Mouse (Mus musculus): ENCODE results near the gene Crlf1. TPM values are rescaled to one million over a fixed set of nuclear protein-coding genes. Genes with fewer than 3 reads are reported as not detected.
"Not testable (repeated sequence)": the region's sequence is repeated elsewhere in the genome, so short reads cannot be mapped to it uniquely, and the experiment has no call there.

Gene Crlf1
- total RNA-seq, 2 experiments from 2014 or later: 0.39 to 0.62 TPM

DNA sequence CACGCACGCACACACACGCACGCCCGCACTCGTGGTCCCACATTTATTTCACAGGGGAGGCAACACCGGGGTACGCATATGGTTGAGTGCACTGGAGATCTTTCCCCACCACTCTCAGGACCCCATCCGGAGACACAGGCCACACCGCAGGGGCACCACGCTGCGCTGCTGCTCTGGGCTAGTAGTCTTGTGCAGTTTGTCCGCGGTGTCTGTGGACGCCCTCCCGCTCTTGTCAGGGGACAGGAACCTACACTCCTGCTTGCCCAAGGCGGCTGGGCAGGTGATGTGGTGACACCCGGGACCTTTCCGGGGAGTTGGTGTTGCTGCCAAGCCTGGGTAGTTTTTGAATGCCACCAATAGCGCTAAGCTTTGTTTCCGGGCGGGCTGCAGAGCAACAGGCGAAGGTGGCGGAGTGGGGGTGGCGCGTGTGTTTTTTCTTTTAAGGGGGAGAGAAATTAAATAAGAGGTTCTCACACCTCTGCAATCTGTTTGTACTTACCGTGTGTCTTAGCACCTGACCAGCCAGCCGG is 1.5 kb downstream of the Crlf1 start:
- no peak for DNase-seq
- intact Hi-C loops (cut with DNase I): no loop called here

DNA sequence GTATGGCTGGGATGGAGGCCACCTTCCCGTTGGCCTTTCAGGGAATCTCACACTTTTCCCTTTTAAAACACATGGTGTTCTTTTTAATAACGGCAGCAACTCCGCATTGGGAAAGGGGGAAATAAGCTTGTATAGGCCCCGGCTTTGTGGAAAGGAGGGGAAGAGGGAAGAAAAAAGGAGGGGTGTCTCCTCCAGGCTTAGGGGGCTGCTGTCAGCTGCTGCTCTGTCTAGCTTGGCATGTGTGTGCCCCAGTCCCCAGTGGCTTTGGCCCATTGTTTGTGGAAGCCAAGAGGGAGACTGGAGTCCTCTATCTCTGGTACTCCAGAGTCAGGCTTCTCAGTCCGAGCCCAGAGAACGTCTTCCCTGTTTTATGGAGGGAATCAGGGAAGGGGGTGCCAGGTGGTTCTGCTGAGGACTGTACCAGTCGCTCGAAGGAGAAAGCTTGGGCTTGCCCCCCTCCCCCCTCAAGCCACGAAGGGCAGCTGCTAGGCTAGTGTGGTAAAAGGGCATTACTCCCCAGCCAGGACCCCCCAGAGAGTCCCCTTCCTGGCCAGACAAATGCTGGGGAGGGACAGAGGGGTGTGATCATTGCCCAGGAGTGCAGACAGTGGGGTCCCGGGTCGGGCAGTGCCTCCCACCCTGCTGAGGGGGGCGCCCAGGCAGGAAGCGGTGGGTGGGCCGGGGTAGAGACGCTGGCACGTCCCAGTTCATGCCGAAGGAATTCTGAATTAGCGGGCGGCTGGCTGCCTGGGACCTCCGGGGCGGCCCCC is 2.2 kb downstream of the Crlf1 start:
- intact Hi-C loops (cut with DNase I): no loop called here
- DNase-seq: no peak

DNA sequence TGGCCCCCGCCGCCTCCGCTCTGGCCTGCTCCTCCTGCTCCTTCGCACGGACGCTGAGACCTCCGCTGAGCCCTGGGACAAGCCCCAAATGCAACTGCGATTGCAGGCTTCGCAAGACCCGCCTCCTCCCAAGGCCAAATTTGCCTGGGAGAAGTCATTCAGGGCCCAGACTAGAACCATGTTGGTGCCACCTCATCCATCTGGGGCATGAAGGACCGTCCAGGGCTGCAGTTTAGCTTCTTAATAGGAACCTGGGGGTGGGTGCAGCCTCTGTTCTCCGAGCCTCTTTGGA is 2.8 kb downstream of the Crlf1 start:
- intact Hi-C loops (cut with DNase I): no loop called here
- no peak for DNase-seq

DNA sequence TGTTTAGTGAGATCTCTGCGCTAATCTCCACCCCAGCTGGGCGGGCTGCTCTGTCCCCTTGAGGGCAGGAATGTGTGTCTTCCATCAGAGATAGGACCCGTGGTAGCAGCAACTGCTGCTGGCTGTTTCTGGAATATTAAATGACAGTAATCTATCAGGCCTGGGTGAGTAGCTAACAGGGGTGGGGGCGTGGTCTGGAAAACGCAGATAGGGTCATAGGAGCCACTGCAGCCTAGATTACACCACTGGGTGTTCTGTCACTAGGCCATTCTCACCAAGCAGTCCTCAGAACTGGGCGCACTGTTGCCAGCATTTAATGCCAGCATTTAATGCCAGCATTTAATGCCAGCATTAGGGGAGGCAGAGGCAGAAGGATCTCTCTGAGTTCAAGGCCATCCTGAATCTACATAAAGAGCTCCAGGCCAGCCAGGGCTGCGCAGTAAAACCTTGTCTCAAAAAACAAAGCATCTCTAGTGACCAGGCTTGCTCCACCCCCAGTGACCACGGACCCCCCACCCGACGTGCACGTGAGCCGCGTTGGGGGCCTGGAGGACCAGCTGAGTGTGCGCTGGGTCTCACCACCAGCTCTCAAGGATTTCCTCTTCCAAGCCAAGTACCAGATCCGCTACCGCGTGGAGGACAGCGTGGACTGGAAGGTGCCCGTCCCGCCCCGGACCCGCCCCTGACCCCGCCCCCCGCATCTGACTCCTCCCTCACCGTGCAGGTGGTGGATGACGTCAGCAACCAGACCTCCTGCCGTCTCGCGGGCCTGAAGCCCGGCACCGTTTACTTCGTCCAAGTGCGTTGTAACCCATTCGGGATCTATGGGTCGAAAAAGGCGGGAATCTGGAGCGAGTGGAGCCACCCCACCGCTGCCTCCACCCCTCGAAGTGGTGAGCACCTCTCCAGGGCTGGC is 7.7 kb downstream of the Crlf1 start:
- DNase-seq: no peak
- intact Hi-C loops (cut with DNase I): loop anchor here (5.0 kb wide), 1 partner anchor 48 kb away; no protein-coding TSS in a partner anchor

DNA sequence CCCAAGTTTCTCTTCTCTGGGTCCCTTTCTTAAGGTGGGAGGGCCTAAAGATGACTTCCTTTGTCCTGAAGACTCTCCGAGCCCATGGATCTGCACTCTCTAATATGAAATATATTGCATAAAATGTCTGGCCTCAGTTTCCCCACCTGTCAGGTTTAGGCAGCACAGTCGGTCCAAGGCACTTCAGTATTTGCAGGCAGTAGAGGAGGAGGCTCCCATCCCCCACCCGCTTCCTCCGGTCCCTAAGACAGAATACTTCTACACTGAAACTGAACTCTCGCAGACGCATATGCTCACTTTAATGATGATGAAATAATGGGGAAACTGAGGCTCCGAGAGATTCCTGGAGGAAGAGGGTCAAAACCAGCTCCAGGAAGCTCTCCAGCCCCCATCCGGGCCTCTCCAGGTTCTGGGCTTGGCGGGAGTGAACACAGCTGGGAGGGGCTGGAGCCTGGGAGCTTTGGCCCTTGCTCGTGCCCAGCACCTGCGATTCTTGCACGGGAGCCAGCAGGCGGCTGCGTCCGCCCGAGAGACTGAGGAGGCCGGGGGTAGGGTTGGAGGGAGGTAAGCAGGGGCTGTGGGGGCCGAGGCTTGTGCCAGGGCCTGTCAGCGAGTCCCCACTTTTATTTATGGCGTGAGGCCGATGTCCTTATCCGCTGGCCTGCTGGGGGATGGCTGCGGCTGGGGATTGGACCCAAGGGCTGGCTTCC is 9.0 kb downstream of the Crlf1 start:
- intact Hi-C loops (cut with DNase I): loop anchor here (2.0 to 5.0 kb wide), 2 partner anchors 50 to 87 kb away; no protein-coding TSS in a partner anchor
- no peak for DNase-seq

DNA sequence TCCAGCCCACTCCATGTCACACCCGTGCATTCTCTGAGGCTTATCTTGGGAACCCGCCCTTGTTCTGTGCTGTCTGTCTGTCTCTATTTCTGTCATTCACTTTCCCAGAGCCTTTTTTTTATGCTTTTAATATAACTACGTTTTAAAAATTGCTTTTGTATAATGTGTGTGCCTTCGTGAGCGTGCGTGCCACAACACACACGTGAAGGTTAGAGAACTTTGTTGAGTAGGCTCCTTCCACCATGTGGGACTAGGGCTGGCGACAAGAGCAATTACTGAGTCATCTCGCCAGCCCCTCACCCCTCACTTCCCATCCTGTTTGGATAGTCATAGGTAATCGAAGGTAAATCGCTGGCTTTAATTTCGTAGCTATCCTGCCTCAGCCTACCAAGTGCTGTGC is 9.6 kb downstream of the Crlf1 start:
- intact Hi-C loops (cut with DNase I): loop anchor here (2.0 to 5.0 kb wide), 2 partner anchors 50 to 88 kb away; no protein-coding TSS in a partner anchor
- no peak for DNase-seq

DNA sequence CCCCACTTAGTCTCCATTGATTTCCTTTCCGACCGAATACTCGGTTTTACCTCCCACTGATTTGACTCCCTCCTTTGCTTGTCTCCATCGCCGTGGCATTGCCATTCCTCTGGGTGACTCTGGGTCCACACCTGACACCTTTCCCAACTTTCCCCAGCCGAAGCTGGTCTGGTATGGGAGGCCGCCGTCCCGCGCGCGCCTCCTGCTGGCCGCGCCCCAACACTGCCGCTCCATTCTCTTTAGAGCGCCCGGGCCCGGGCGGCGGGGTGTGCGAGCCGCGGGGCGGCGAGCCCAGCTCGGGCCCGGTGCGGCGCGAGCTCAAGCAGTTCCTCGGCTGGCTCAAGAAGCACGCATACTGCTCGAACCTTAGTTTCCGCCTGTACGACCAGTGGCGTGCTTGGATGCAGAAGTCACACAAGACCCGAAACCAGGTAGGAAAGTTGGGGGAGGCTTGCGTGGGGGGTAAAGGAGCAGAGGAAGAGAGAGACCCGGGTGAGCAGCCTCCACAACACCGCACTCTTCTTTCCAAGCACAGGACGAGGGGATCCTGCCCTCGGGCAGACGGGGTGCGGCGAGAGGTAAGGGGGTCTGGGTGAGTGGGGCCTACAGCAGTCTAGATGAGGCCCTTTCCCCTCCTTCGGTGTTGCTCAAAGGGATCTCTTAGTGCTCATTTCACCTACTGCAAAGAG is 10.2 kb downstream of the Crlf1 start:
- DNase-seq: peak; percentile 75 to 76
- intact Hi-C loops (cut with DNase I): loop anchor here (1.0 to 5.0 kb wide), 3 partner anchors 51 to 120 kb away; no protein-coding TSS in a partner anchor

DNA sequence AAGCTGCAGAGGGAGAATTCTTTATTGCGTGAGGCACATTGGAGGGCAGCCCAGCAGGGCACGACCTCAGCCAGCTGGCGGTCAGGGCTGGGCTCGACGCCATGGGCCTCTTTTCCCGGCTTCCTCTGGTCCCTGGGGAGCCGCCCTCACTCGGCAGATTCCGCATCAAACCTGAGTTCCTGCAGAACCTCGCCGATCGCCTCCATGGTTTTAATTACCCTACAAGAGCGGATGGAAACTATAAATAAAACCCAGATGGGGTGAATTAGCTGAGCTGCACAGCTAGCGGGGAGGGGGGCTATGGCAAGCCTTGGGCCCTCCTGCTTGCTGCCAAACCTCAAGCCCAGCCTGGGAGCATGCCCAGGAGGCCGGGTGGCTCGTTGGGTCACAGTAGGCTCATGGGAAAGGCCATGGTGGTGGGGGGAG is 11.3 kb downstream of the Crlf1 start:
- DNase-seq: peak; percentile 71 to 74
- intact Hi-C loops (cut with DNase I): loop anchor here (5.0 kb wide), 1 partner anchor 52 kb away; no protein-coding TSS in a partner anchor

DNA sequence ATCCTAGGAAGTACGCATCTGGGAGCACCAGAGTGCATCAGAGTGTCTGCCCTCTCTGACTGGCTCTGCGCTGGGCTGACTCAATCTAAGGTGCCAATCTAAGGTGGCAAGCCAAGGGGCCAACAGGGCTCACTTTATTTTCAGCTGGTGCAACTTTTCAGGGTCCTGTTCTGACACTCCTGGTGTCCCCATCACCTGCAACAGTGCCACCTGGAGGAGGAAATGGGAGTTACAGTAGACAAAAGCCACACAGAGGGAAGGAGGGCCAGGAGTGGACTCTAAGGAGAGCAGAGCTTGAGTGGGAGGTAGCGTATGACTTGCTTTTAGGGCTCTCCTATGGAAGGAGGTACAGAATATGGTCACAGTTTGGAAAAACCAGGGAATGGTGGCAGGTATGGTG is 11.9 kb downstream of the Crlf1 start:
- intact Hi-C loops (cut with DNase I): loop anchor here (5.0 kb wide), 2 partner anchors 53 to 82 kb away; no protein-coding TSS in a partner anchor
- peak; percentile 80 for DNase-seq

DNA sequence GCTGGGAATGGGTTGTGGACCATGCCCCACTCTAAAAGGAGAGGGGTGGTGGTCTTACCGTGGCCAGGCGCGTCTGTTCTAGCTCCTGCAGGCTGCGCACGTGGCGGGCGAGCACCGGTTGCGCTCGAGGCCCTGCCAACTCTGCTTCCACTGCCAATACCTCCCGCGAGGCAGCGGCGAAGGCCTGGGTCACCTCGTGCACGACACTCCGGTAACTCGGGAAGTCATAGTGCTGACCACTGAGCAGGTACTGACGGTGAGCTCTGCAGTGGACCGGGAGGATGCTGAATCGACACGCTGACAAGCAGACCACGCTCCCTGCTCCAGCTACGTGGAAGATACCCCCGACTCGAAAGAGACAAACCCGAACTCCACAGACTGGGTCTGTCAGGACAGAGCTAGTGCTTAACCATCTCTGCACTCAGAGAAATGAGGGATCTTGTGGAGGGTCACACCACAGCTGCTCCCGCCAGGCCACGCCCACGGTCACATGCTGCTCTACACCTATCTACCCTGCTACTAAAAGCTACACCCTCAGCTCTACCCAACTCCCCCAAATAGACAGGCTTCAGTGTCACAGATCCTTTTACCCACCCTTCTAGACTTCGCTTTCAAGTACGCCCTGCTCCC is 12.9 kb downstream of the Crlf1 start:
- intact Hi-C loops (cut with DNase I): loop anchor here (5.0 kb wide), 1 partner anchor 81 kb away; no protein-coding TSS in a partner anchor
- DNase-seq: no peak

DNA sequence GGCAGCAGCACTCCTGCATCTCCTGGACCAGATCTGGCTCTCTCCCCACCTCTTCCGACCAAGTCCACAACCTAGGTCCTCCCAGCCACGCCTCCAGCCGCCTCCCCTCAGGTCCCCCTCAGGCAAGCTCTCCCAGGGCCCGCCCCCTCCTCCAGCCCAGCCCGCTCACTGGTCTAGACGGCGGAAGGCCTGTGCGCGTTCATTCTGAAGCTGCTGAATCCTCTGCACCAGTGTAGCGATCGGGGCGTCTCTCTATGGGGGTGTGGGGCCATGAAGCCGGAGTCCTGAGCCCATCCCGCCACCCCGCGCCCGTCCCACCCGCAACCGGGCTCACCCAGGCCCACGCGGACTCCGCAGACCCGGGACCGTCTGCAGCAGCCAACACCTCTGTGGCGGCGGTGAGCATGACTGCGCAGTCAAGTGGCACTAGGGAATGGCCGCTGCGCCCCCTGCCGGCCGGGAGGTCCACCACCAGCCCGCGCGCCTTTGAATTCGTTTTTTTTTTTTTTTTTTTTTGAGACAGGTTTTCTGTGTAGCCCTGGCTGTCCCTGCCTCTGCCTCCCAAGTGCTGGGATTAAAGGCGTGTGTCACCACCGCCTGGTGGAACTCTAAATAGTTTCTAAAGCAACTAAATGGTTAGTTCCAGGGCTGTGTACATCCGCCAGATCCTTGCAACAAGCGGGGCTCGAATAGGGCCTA is 13.5 kb downstream of the Crlf1 start, which contains the start of gene Rex1bd:
Gene Rex1bd, minus strand, starts transcription at position 425 of the 699 bp plus-strand sequence.
- intact Hi-C loops (cut with DNase I): loop anchor here (5.0 kb wide), 1 partner anchor 81 kb away; no protein-coding TSS in a partner anchor
- peak; percentile 94 to 97 for DNase-seq

DNA sequence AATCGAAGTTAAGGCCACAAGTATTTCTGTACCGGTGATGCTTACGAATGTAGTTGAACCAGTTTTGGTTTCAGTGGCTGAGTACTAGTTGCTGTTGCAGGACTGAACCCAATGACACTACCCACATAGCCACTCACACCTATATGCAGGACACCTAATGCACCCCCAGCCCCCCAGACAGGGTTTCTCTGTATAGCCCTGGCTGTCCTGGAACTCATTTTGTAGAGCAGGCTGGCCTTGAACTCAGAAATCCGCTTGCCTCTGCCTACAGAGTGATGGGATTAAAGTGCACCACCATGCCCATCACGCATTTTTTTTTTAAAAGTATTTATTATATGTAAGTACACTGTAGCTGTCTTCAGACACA is 14.1 kb downstream of the Crlf1 start:
- intact Hi-C loops (cut with DNase I): loop anchor here (5.0 kb wide), 1 partner anchor 80 kb away; no protein-coding TSS in a partner anchor
- DNase-seq: no peak

DNA sequence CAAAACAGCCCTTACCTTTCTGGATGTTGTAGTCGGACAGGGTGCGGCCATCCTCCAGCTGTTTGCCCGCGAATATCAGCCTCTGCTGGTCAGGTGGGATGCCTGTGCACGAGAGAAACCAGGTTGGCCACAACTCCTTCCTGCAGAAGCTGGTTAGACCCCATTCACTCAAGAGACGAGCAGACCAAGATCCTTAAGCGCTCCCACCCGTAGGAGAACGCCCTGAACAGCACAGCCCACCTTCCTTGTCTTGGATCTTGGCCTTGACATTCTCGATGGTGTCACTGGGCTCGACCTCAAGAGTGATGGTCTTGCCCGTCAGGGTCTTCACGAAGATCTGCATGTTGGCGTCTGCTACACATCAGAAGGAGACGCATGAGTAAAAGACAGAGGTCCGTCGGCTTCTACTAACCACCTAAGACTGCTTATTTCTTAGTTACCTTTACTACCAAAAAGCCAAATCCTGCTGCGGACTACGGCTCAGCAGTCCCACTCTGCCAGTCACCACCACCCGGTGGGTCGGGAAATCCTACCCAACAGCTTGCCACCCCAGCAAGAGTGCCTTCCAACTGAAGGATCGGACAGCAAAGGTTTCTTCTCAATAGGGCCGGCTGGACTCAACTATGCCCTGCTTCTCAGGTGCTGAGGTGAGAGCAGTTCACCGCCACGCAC is 16.5 kb downstream of the Crlf1 start:
- intact Hi-C loops (cut with DNase I): loop anchor here (5.0 kb wide), 1 partner anchor 78 kb away; no protein-coding TSS in a partner anchor

DNA sequence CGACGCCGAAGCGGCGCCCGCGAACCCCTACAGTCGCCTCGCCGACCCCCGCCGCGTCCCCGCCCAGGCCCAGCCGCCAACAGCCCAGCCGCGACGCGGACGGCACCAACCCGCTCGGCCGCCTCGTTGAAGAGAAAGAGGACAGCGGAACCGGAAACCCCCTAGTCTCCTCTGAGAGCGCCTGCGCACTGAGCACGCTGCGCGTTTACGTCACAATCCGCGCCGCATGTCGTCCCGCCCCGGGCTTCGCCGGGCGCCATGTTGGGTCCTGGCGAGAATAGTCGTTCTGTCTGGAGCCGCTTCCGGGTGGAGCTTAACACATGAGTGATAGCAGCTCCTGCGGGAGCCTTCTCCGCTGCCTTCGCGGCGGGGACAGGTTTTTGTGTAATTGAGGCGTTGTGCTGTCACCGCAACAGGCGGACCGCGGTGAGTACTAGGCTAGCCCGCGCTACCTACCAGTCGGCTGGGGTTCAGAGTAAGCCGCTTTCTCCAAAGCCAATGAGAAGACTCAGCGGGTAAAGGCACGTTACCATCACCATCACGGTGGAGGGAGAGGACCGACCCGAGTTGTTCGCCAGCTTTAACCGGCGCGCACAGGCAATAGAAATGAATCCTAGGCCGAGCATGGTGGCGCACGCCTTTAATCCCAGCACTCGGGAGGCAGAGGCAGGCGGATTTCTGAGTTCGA is 17.4 kb downstream of the Crlf1 start, which contains the start of gene Uba52:
Gene Uba52, minus strand, starts transcription at position 574 of the 688 bp plus-strand sequence.
- intact Hi-C loops (cut with DNase I): loop anchor here (1.0 to 2.0 kb wide), 2 partner anchors 12 to 28 kb away; partner anchors contain the start of gene Ell
- DNase-seq: peak; percentile 95 to 98

More for the DNA sequence above, 16.5 kb downstream of the Crlf1 start:
- no peak for DNase-seq

DNA sequence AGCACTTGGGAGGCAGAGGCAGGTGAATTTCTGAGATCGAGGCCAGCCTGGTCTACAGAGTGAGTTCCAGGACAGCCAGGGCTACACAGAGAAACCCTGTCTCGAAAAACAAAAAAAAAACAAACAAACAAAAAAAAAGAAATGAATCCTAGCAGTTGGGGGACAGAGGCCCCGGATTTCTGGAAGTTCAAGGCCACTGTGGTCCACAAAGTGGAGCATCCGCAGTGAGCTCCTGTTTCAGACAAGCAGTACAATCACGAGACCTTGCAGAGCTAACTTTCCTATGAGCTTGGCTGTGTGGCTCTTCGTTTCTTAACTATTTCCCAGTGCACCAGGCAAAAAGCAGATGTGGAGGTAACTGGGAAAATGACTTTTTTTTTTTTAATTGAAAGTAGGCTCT is 18.2 kb downstream of the Crlf1 start:
- DNase-seq: not testable (repeated sequence)
- intact Hi-C loops (cut with DNase I): loop anchor here (2.0 kb wide), 1 partner anchor 28 kb away; the partner anchor contains the start of gene Ell

DNA sequence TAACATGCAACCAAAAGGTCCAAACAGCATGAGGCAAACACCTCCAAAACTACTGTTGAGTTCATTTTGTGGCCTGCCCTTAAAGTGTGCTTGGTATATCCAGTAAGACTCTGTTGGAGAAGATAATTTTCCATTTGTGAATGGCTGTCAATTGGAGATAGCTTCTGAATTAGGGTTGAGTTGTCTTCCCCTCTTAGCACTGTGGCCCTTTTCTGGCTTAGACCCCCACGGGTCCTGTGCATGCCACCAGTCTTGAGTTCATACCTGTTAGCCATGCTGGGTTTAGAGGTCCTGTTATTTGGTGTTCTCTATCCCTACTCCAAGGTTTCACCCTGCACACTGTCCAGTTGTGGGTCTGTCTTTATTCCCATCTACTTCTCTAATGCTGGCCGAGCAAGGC is 18.8 kb downstream of the Crlf1 start:
- DNase-seq: no peak
- intact Hi-C loops (cut with DNase I): loop anchor here (2.0 kb wide), 1 partner anchor 27 kb away; the partner anchor contains the start of gene Ell

Measured in heart, postnatal 36 days (tissue).